Mouse (Mus musculus) c-Kit-positive CD71-positive TER-119-positive erythroid progenitor cells, embryonic 14.5 days (primary cell): ENCODE measurements around the gene 1700034I23Rik.
"Not testable (repeated sequence)": the region's sequence is repeated elsewhere in the genome, so short reads cannot be mapped to it uniquely, and the experiment has no call there.

Experiments used
- DNase-seq: peaks from one replicate; pipeline ENCODE4 v3.0.0-alpha.2; 2013; ENCODE audit warnings: low spot score

The 1700034I23Rik gene

GRCm38 (mm10) chr3:40902443-40902842 is at the start of gene 1700034I23Rik:
TSS of gene 1700034I23Rik (minus strand) at chr3:40902543.
- not testable (repeated sequence) for DNase-seq

DNA sequence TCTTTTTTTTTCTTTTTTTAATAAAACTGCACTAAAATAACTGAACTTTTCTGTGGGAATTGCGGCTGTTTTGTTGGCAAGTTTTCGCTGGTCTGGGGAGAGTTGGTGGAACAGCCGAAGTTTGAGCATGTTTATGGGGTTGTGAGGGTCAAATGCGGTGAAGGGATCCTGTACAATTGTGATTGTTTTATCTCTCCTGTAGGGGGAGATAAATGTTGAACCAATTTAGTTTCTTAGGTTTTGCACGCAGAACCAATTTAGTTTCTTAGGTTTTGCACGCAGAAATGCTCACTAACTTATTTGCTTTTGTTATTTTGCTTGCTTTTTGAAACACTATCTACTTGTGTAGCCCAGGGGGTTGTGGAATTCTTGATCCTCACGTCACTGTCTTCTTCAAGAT is 49.0 kb upstream of the 1700034I23Rik start:
- peak; percentile 44 for DNase-seq

DNA sequence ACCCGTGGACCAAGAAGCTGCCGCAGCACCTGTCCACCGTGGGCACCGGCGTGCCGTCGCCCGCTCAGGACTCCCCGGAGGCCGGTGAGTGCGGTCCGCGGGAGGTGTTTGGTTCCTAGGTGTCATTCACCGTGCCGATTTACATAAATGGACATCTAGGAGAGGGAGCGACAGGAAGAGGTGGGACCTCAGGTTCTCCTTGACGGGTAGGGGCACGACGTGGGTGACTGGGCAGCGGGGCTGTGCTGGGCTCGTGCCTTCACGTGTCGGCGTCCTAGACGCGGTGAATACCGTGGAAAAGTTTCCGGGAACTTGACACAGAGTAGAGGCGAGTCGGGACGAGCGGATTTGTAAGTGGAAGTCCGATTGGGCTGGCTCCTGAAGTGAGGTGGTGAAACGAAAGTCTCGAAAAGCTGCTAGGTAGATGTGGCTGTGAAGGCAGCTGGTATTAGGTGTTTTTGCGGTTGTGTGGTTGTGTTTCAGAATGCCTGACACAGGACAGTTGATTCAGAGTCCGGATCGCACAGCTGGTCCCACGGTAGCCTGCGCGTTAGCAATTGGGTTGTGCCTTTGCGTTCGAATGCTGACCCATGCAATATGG is 48.4 kb upstream of the 1700034I23Rik start:
- DNase-seq: peak; percentile 60

GRCm38 (mm10) chr3:40949903-40950600 is 47.7 kb upstream of the 1700034I23Rik start:
- peak; percentile 20 for DNase-seq

DNA sequence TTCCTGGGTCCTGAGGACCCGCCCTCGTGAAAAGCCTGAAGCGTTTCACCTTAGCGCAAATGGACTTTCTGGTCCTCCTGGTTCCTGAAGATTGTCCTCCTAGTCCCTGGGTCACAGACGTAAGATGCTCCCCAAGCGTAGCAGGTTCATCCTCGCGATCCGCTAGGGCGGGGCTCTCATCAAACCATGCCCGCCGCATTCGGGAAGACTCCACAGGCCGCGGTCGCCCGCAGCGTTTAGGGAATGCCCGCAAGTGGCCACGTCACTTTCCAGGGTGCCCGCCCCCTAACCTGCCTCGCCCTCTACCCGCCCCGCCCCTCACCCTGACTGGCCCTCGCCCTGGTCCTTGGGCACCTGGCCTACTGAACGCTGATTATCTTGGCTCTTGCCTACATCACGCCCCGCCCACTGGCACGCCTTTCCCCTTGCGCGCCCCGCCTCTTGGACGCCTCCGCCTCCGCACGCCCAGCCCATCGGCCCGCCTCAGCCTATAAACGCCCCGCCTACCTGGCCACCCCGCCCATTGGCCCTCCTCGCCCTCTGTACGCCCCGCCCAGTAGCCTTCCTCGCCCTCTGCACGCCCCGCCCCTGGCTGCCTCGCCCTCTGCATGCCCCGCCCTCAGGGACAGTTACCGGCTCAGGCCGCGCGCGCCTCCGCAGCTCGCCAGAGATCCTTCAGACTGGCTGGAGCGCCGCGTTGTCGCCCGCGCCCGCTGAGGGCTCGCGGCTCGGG is 47.0 kb upstream of the 1700034I23Rik start, which contains the start of gene Larp1b:
Larp1b (plus strand) TSS at position 659 of the 733 bp plus-strand sequence.
- DNase-seq: peak; percentile 99

DNA sequence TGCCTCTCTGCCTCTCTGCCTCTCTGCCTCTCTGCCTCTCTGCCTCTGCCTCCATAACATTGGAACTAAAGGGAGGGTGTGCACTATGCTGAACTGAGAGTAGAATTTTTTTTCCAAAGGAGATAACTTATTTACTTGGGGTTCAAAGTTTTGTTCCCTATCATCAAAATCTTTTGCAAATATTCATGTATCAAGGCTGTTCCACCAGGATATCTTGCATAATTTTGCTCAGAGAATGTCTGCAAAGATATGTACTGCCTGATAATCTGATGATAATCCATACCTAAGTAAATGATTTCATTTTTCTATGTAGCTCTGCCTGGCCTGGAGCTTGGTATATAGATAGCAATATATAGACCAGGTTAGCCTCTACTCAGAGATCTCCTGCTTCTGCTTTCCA is 36.7 kb upstream of the 1700034I23Rik start:
- DNase-seq: no peak

GRCm38 (mm10) chr3:40938592-40938991 is 36.2 kb upstream of the 1700034I23Rik start:
- DNase-seq: no peak

DNA sequence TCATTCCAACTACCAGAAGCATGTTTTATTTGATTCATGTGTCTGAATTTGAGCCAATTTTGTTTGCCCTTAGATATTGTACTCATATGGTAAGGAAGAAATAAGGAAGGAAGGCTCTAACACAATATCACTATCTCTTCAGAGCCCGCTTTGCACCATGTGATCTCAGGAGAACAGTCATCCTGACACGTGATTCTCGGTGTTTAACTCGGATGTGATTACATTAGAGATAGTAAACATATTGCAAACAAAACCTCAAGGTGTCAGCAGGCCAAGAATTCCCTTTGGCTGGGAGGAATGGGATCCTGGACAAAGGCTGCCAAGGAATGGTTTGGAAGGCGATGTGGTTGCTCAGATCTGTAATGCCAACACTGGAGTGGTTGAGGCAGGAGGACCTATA is 35.8 kb upstream of the 1700034I23Rik start:
- DNase-seq: no peak

DNA sequence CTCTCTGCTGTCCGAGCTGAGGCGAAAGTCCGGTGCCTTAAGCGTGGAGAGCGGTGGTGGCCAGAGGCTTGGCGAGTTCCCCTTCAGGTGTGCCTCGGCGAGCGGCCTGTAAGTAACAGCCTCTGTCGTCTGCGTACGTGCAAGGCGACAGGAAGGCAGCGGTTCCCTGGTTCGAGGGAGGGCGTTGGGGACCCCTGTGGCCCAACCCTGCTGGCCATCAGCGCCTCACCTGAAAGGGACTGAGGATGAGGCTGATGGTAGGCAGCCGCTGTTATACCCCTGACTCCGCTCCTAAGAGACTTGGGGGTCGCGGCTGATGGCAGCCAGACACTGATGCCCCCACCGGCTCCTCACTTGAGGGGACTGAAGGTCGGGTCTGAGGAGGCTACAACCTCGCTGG is 8.0 kb downstream of the 1700034I23Rik start:
- DNase-seq: not testable (repeated sequence)

DNA sequence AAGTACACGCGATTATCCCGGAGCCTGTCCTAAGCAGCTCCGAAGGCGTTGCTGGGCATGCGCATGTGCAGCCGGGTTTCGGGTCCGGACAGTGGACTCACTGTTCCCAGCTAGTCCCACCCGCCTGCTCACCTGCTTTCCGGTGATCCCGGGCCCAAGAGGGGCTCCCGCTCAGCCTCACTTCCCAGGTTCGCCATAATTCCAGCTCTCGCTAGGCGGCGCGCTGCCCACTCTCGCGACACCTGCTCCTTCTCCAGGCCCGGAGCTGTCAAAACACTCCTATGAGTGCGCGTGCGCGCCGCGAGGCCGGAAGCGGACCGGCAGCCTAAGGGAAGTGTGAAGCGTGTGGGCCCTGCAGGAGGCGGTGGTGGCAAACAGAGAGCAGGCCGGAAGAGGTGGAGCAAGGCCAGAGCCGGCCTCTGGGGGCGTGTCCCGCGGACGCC is 8.5 kb downstream of the 1700034I23Rik start:
- peak; percentile 97 for DNase-seq

DNA sequence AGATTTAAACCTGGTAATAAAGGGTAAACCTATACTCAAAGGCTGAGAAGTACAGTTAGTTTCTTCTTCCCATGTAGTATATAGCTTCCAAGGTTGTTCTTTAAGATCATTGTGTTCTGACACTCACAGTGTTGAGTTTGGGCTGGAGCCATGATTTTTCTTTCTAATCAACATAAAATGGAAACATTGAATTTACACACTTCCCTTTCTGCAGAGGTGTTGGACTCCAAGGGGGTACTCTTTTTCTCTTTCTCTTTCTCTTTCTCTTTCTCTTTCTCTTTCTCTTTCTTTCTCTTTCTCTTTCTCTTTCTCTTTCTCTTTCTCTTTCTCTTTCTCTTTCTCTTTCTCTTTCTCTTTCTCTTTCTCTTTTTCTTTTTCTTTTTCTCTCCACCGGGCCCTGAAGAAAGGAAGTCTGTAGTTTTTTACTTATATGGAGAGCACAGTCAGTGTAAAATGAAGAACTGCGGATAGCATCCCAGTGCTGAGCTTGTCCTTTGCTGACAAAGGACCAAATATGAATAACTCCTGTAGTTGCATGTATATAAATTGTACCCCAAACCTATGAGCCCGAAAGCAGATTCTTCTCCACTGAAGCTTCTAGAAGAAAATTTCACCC is 49.1 kb downstream of the 1700034I23Rik start:
- not testable (repeated sequence) for DNase-seq
